Mouse (Mus musculus) liver, embryonic 14.5 days (tissue): ENCODE results near the gene Bdh2.

Experiments
- CTCF ChIP-seq: IDR thresholded peaks from 2 replicates; pipeline ENCODE4 v1.5.1; 2016; ENCODE audit warnings: antibody characterized with exemption, low read depth, control low read depth
- EP300 ChIP-seq: IDR thresholded peaks from 2 replicates; pipeline ENCODE4 v1.6.1; 2016; ENCODE audit warnings: antibody characterized with exemption, low read depth

- TF ChIP-seq CTCF (no peak), EP300 (no peak)
Observed at GRCm38 (mm10) chr3:135285807-135286206, 4.8 kb downstream of the Bdh2 start.
